Mouse (Mus musculus): ENCODE measurements around the gene Gm15107. TPM values are rescaled to one million over a fixed set of nuclear protein-coding genes. Genes with fewer than 3 reads are reported as not detected.
"Not testable (repeated sequence)": the region's sequence is repeated elsewhere in the genome, so short reads cannot be mapped to it uniquely, and the experiment has no call there.

Gm15107 gene
- not detected for total RNA-seq (2021)
- long read RNA-seq = 0 reads

DNA sequence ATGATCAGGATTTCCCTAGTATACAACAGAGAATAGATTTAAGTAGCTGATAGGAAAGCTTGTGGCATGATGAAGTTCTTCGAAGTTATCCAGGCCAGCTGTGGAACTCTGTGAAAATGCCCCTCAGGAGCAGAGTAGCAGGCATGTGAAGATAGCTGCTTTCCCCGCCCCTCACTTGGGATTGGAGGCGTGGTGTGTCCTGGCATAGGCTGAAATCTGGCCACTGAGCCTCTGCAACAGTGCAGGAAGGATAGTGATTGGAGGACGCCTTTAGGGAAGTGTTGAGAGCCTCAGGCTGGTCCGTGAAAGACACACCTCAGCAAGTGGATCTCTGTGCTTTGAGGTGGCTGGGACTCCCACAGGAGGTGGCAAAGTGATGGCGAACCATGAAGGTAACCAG lies at the start of gene Gm15107:
TSS of gene Gm15107 (plus strand) at position 301 of the 400 bp plus-strand sequence.
- not testable (repeated sequence) for DNase-seq (ENCODE audit: low spot score in 2 of 2)

Other genes starting within 250 kb of the Gm15107 start
- not detected for gene Gm15080, start 187.7 kb upstream of the Gm15107 start, total RNA-seq (2021)

Data from layer of hippocampus, postnatal 10 days (tissue).